Mouse (Mus musculus): Measurements from ENCODE around the gene Zup1. TPM values are rescaled to one million over a fixed set of nuclear protein-coding genes. Genes with fewer than 3 reads are reported as not detected.
"Not testable (repeated sequence)": the region's sequence is repeated elsewhere in the genome, so short reads cannot be mapped to it uniquely, and the experiment has no call there.

The Zup1 gene
- polyA plus RNA-seq, 1 experiment from 2014 or later, result 21.7 TPM

DNA sequence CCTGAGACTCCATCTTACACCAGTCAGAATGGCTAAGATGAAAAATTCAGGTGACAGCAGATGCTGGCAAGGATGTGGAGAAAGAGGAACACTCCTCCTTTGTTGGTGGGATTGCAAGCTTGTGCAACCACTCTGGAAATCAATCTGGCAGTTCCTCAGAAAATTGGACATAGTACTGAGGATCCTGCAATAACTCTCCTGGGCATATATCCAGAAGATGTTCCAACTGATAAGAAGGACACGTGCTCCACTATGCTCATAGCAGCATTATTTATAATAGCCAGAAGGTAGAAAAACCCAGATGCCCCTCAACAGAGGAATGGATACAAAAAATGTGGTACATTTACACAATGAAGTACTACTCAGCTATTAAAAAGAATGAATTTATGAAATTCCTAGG, 49.5 kb downstream of the Zup1 start:
- H3K9me3 ChIP-seq, H3K36me3 ChIP-seq: not testable (repeated sequence)
- WGBS, result 78% methylated on average over 1 of the region's 1 CpGs

DNA sequence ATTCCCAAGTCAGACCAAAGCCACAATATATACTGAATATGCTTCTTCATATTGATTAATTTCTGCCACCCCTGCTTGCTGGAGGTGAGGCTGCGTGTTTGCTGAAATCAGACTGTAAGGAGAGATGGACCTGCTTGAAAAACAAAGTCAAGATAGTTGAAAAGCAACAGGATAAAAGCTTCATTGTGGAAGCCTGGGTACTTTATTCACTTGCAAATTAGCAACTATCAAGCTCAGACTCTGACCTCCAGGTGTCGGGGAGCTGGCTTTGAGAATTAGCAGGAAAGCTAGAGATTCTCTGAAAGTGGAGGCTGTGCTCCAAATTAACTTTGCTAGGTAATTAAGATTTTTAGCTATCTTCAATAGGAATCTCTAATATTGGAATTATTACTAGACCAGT, 68.7 kb downstream of the Zup1 start:
- not testable (repeated sequence) for H3K4me1 ChIP-seq; H3K4me3 ChIP-seq; H3K9ac ChIP-seq; ATAC-seq (ENCODE audit: insufficient number of reproducible peaks, low FRiP score, low TSS enrichment, low read depth); H3K36me3 ChIP-seq; H3K27ac ChIP-seq; H3K9me3 ChIP-seq; H3K4me2 ChIP-seq; H3K27me3 ChIP-seq
- WGBS, result 81% methylated on average over 2 of the region's 2 CpGs

More for the DNA sequence above, 49.5 kb downstream of the Zup1 start:
- not testable (repeated sequence) for H3K4me1 ChIP-seq; H3K9ac ChIP-seq; H3K27ac ChIP-seq; H3K4me2 ChIP-seq; ATAC-seq (ENCODE audit: insufficient number of reproducible peaks, low FRiP score, low TSS enrichment, low read depth); H3K27me3 ChIP-seq; H3K4me3 ChIP-seq

- no peaks in the 10 kb centered on the region for H3K9me3 ChIP-seq
- H3K27ac ChIP-seq, result no peak overlapping the region
- no peaks in the 10 kb centered on the region for H3K36me3 ChIP-seq
- H3K4me2 ChIP-seq, result no peak overlapping the region
- no peak overlapping the region for H3K4me3 ChIP-seq
- WGBS, result 81% methylated on average over 2 of the region's 2 CpGs
- no peak for ATAC-seq (ENCODE audit: insufficient number of reproducible peaks, low FRiP score, low TSS enrichment, low read depth)
- H3K27me3 ChIP-seq, result no peaks in the 10 kb centered on the region
- no peak overlapping the region for H3K9ac ChIP-seq
- no peaks in the 10 kb centered on the region for H3K4me1 ChIP-seq
These were observed 78.2 kb downstream of the Zup1 start for GRCm38 (mm10) chr10:33872672-33873398.

GRCm38 (mm10) chr10:33870441-33870840, 80.6 kb downstream of the Zup1 start:
- no peak overlapping the region for H3K27ac ChIP-seq
- 6% methylated on average over 1 of the region's 1 CpGs for WGBS

More at GRCm38 (mm10) chr10:33870441-33870840, 80.6 kb downstream of the Zup1 start:
- H3K9ac ChIP-seq, result no peak overlapping the region
- ATAC-seq (ENCODE audit: insufficient number of reproducible peaks, low FRiP score, low TSS enrichment, low read depth), result no peak
- H3K4me3 ChIP-seq, result no peak overlapping the region
- H3K4me1 ChIP-seq, result no peaks in the 10 kb centered on the region
- H3K36me3 ChIP-seq, result no peaks in the 10 kb centered on the region
- no peaks in the 10 kb centered on the region for H3K9me3 ChIP-seq
- H3K27me3 ChIP-seq, result no peaks in the 10 kb centered on the region
- no peak overlapping the region for H3K4me2 ChIP-seq

Other genes starting within 250 kb of the Zup1 start
- not detected in 2 replicates for gene Sult3a2, start 164.6 kb downstream of the Zup1 start, polyA plus RNA-seq (2015; fragmentation: Nextera tagmentation; extraction: Ambion mirVana)
- not detected in 2 replicates for gene Sult3a1, start 93.5 kb downstream of the Zup1 start, polyA plus RNA-seq (2015; fragmentation: Nextera tagmentation; extraction: Ambion mirVana)
- 0.05 TPM in 1 of 2 replicates, not detected in the other for gene Rsph4a, start 46.2 kb downstream of the Zup1 start, polyA plus RNA-seq (2015; fragmentation: Nextera tagmentation; extraction: Ambion mirVana)
- gene Rwdd1, start 68.4 kb upstream of the Zup1 start, polyA plus RNA-seq (2015; fragmentation: Nextera tagmentation; extraction: Ambion mirVana), result 116 and 118 TPM in 2 replicates
- not detected in 2 replicates for gene Trappc3l, start 86.3 kb upstream of the Zup1 start, polyA plus RNA-seq (2015; fragmentation: Nextera tagmentation; extraction: Ambion mirVana)
- gene Calhm4, start 93.0 kb upstream of the Zup1 start, polyA plus RNA-seq (2015; fragmentation: Nextera tagmentation; extraction: Ambion mirVana), result not detected in 2 replicates
- gene Calhm5, start 145.2 kb upstream of the Zup1 start, polyA plus RNA-seq (2015; fragmentation: Nextera tagmentation; extraction: Ambion mirVana), result 0.78 and 0.87 TPM in 2 replicates
- 0.59 and 1.1 TPM in 2 replicates for gene Calhm6, start 176.7 kb upstream of the Zup1 start, polyA plus RNA-seq (2015; fragmentation: Nextera tagmentation; extraction: Ambion mirVana)

Measured in limb, embryonic 15.5 days (tissue).